Mouse (Mus musculus): ENCODE measurements at regions not wholly inside any gene's neighbourhood (a gene's known extent, or its start where the extent isn't known, plus 50 kb on each side); places are given as distances from the start of the nearest gene placed in this dataset.

DNA sequence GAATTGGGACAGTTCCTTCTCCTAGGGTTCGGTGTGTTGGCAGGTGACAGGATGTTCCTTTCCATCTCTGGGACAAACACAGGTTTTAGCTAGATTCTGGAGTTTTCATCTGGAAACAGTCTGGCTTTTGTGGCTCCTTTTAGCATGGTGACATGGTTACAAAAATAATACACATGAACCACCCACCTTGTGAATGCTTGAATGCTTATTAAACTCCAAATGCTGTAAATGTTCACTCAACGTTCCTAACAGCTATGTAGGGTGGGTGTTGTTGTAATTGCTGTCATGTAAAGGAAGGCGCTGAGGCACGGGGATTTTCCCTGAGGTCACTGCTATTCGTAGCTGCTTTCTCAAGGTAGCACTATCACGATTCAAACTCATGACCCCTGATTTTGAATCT, 178.1 kb upstream of the Zc3h12a start:
- no peaks in the 10 kb centered on the region for H3K9me3 ChIP-seq (replicated peaks; ENCODE audit: insufficient read depth, low read length)
- no peaks in the 10 kb centered on the region for H3K79me2 ChIP-seq (ENCODE audit: control insufficient read depth, insufficient read depth, low read length, poor library complexity)
- no peaks in the 10 kb centered on the region for H3K36me3 ChIP-seq (ENCODE audit: control insufficient read depth in 1 of 2, insufficient read depth in 2 of 2, low read length in 2 of 2)
- H3K4me1 ChIP-seq (ENCODE audit: control insufficient read depth in 1 of 2, insufficient read depth in 2 of 2, low read length in 2 of 2) = no peaks in the 10 kb centered on the region
- TF ChIP-seq ZC3H11A (IDR thresholded peaks at IDR 0.05; ENCODE audit: low read depth, low read length) = no peak
- TF ChIP-seq SIN3A (IDR thresholded peaks at IDR 0.05; ENCODE audit: low read length) = no peak
- no peak for TF ChIP-seq BHLHE40 (IDR thresholded peaks at IDR 0.05; ENCODE audit: borderline replicate concordance, low read depth, low read length)
- TF ChIP-seq MAZ (IDR thresholded peaks at IDR 0.05; ENCODE audit: low read depth, low read length) = no peak
- no peak for TF ChIP-seq NRF1 (IDR thresholded peaks at IDR 0.05; ENCODE audit: insufficient read depth, low read depth, low read length, poor library complexity, severe bottlenecking)
- no peak for TF ChIP-seq ZMIZ1 (IDR thresholded peaks at IDR 0.05; ENCODE audit: low read depth, low read length)
- DNase-seq (ENCODE audit: low read depth, low spot score) = no peak
- H3K4me3 ChIP-seq (ENCODE audit: control insufficient read depth in 1 of 2, insufficient read depth in 1 of 2, low read depth in 2 of 2, low read length in 2 of 2) = no peak overlapping the region
- H3K27me3 ChIP-seq (ENCODE audit: control insufficient read depth in 1 of 2, insufficient read depth in 2 of 2, low read length in 2 of 2) = no peaks in the 10 kb centered on the region
- H3K27ac ChIP-seq (ENCODE audit: control insufficient read depth, low read depth, low read length) = no peak overlapping the region
- H3K9ac ChIP-seq (ENCODE audit: control insufficient read depth, low read depth, low read length, poor library complexity, severe bottlenecking) = no peak overlapping the region

DNA sequence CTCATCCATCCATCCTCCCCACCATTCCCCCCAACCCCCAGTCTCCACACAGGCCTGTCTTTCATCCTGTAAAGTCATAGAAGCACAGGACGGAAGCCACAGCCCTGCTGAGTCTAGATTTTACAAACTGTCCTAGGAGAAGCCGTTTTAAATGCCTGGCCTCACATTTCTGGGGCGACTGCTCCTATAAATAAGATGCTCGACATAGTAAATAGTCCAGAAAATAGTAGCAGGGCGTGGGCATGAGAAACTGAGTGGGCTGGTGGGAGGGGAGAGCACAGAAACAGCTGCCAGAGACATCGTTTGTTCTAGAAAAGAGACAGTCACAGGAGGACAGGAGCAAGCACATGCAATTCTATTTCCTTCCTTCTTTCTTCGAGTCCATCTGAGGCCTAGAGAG, 175.0 kb upstream of the Zc3h12a start:
- no peak overlapping the region for H3K27ac ChIP-seq (ENCODE audit: control insufficient read depth, low read depth, low read length)
- TF ChIP-seq GABPA (IDR thresholded peaks at IDR 0.05; ENCODE audit: low read depth, low read length) (no peak), TCF12 (IDR thresholded peaks at IDR 0.05; ENCODE audit: low read depth, low read length) (no peak), MYB (IDR thresholded peaks at IDR 0.05; ENCODE audit: low read depth, low read length) (no peak), BHLHE40 (IDR thresholded peaks at IDR 0.05; ENCODE audit: borderline replicate concordance, low read depth, low read length) (no peak), MAZ (IDR thresholded peaks at IDR 0.05; ENCODE audit: low read depth, low read length) (no peak), TBP (IDR thresholded peaks at IDR 0.05; ENCODE audit: low read depth, low read length) (no peak), HCFC1 (IDR thresholded peaks at IDR 0.05; ENCODE audit: low read depth, low read length) (no peak)
- H3K27me3 ChIP-seq (ENCODE audit: control insufficient read depth in 1 of 2, insufficient read depth in 2 of 2, low read length in 2 of 2) = no peaks in the 10 kb centered on the region
- H3K36me3 ChIP-seq (ENCODE audit: control insufficient read depth in 1 of 2, insufficient read depth in 2 of 2, low read length in 2 of 2) = no peaks in the 10 kb centered on the region
- H3K79me2 ChIP-seq (ENCODE audit: control insufficient read depth, insufficient read depth, low read length, poor library complexity) = no peaks in the 10 kb centered on the region
- no peak for DNase-seq (ENCODE audit: low read depth, low spot score)
- H3K4me3 ChIP-seq (ENCODE audit: control insufficient read depth in 1 of 2, insufficient read depth in 1 of 2, low read depth in 2 of 2, low read length in 2 of 2) = no peak overlapping the region
- no peaks in the 10 kb centered on the region for H3K4me1 ChIP-seq (ENCODE audit: control insufficient read depth in 1 of 2, insufficient read depth in 2 of 2, low read length in 2 of 2)
- no peak overlapping the region for H3K9ac ChIP-seq (ENCODE audit: control insufficient read depth, low read depth, low read length, poor library complexity, severe bottlenecking)
- H3K9me3 ChIP-seq (replicated peaks; ENCODE audit: insufficient read depth, low read length) = no peaks in the 10 kb centered on the region

DNA sequence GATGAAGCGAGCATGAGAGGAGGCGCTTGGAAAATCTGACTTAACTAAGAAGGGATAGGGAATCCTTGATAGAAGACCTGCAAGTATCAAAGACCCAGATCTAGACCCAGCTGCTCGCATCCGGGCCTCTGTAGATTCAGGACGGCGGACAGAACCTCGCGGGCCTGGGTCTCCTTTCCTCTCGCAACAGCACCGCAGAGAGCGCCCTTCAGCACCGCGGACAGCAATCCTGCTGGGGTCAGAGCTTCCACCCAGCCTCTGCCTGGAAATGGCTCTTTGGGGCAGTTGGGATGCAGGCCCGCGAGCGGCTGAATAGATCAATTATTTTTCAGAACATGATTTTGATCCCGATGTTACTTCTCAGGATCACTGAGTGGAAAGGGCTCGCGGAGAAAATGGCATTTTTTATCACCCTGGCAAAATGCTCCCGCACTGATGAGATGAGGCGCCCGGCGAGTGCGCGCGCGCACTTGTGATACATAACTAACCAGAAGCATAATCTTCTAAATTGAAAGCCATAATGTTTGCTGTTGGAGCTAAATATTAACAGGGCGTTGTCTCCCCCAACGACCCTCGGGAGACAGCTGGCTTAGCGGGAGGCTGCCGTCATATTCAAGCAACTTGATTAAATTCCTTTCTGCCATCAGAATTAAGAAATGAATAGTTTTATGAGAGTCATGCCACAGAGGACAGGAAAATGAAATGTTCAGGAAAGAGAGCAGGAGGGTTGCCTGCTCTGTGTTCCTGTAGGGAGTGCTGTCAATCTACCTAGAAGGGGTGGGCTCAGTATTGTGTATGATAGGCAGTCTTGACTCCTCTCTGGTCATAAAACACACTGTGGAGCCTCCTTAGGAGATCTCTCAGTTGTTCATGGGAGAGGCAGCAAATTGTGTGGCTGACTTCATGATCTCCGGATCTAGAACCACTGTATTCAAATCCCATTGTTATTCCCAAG, 173.1 kb upstream of the Zc3h12a start:
- peak; percentile 13 for DNase-seq (ENCODE audit: low read depth, low spot score)
- Histone ChIP-seq H3K36me3 (ENCODE audit: control insufficient read depth in 1 of 2, insufficient read depth in 2 of 2, low read length in 2 of 2) (no peaks in the 10 kb centered on the region), H3K9me3 (replicated peaks; ENCODE audit: insufficient read depth, low read length) (no peaks in the 10 kb centered on the region), H3K27ac (ENCODE audit: control insufficient read depth, low read depth, low read length) (no peak overlapping the region), H3K9ac (ENCODE audit: control insufficient read depth, low read depth, low read length, poor library complexity, severe bottlenecking) (no peak overlapping the region), H3K79me2 (ENCODE audit: control insufficient read depth, insufficient read depth, low read length, poor library complexity) (no peaks in the 10 kb centered on the region), H3K27me3 (ENCODE audit: control insufficient read depth in 1 of 2, insufficient read depth in 2 of 2, low read length in 2 of 2) (no peaks in the 10 kb centered on the region), H3K4me1 (ENCODE audit: control insufficient read depth in 1 of 2, insufficient read depth in 2 of 2, low read length in 2 of 2) (no peaks in the 10 kb centered on the region), H3K4me3 (ENCODE audit: control insufficient read depth in 1 of 2, insufficient read depth in 1 of 2, low read depth in 2 of 2, low read length in 2 of 2) (no peak overlapping the region)
- TF ChIP-seq USF2 (IDR thresholded peaks at IDR 0.05; ENCODE audit: borderline replicate concordance in 1 of 2, insufficient read depth in 1 of 2, low read depth in 1 of 2, low read length in 2 of 2) (no peak), RCOR1 (IDR thresholded peaks at IDR 0.05; ENCODE audit: low read depth, low read length) (no peak), KAT2A (conservative IDR thresholded peaks at IDR 0.05; ENCODE audit: low read depth, low read length) (no peak), USF1 (IDR thresholded peaks at IDR 0.05; ENCODE audit: low read depth, low read length) (no peak), JUND (IDR thresholded peaks at IDR 0.05; ENCODE audit: low read depth, low read length) (no peak)
